Mouse (Mus musculus): ENCODE data around the gene Fmnl3.

The Fmnl3 gene

DNA sequence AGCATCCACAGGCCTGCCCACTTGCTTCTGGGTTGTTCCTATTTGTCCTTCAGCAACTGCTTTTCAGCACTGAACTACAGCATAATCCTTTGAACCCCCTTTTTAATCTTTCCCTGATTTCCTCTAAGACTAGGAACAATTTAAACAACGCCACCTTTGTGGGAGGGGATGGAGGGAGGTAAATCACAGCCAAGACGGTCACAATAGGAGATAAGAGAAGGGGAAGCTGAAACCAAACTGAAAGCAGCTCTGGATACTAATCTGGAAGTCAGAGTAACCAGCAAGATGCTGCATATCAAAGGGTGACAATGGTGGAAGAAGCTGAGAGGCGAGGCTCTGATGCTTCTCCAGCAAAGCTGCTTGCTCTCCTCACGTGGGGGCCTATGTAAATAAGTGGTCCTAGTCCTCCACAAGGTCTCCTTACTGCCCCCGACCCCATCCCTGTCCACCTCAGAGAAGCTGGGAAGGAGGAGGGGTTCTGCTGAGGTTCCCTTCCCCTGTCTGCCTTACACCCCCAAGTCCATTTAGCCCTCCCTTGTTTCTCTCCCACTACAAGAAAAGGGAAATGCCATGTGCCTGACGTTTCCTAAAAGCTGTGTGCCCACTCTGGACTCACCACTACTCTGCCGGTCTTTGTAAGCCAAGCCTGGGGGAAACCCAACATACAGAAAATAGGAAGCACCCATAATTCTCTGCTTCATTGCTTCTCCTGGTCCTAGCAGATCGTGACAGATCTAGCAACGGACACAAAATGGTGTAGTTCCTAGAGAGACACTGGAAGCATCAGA lies 27.9 kb downstream of the Fmnl3 start:
- peak in 1 of 2 experiments; percentile 18 for DNase-seq

DNA sequence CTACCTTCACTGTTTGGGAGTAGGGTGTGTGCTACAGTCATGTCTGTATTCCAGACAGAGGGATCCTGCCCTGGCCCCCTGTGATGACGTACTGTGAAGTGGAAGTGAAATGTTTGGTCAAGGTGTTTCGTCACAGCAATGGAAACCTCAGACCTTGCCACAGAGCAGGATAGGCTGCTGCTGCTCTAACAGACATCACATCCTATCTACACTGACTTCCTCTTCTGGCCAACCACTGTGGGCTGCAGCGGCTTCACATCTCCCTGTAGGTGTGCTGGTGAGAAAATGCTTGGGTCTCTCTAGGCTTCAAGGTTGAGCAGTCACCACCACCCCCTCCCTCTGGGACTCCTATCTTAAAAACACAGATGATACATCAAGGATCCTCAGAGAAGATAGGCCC lies 29.2 kb downstream of the Fmnl3 start:
- peak; percentile 45 to 55 for DNase-seq

DNA sequence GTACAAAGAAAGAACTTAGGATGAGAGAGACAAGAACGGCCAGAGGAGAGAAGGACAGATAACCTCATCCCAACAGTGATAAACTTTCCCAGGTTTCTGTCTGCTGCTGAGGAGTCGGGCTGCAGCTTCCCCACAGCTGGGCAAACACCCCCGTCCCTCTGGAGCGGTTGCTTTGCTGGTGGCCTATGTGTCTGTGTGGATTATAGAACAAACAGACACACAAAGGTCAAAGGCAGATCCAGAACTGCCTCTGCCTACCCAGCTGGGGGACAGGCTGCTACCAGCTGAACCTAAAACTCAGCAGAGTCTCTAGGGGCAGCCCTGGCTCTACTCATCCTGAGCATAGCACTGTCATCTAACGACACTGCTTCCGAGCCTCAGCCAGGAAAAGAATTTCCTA lies 30.6 kb downstream of the Fmnl3 start:
- no peak for DNase-seq

DNA sequence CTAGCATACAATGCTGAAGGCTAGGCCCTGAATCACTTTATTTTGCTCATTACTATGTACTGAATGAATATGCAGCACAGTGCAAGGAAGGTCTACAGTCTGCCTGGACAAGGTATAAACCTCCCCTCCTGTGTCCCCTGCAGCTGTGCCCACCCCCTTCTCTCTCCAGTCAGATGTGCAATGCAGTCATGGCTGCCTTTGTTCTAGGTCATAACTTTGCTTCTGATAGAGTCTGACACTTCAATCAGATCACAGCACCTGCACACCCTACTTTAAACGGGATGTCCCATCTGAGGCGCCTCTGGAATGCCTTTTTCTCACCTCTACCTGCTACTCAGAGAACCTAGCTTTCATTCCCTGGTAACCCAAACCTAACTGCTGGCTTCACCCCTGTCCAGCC lies 31.4 kb downstream of the Fmnl3 start:
- DNase-seq: no peak

DNA sequence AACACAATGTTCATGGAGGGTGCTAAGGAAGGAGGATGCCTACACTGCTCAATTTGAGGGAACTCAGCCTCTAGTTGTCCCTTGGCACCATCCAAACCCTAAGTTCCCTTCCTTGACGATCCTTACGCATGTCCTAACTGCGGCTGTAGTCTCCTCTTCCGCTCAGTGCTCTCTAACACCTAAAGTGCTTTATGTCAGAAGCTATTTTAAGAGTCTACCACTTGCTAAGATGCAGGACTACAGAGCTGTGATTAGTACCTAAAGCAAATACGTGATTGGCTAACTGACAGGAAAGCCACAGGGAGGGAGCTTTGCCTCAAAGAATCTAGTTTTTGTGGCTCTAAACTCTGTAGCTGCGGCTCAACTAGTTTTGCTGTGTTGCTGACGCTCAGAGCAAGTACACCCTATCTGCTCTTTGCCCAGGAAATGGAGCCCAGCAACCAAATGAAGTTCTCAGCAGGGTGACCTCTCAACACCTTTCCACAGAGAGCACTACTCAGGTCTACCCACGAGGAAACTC lies 34.4 kb downstream of the Fmnl3 start:
- no peak for DNase-seq

DNA sequence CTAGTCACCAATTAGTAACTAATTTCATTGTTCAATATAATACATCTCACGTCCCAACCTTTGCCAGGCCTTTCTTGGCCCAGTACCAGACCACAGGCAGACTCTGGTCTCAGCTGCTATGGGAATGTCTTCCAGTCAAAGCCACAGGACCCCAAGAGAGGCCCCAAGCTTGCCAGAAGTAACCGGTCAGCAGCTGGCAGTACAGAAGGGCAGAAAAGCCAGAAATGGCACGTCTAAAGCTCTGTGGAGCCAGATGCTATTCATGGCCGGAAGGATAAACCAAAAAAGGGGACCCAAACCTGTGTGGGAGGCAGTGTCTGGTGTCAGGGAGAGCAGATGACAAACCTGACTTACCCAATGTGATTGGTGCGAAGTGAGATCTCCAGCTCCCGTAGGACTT lies 35.8 kb downstream of the Fmnl3 start:
- peak in 1 of 2 experiments; percentile 61 for DNase-seq

DNA sequence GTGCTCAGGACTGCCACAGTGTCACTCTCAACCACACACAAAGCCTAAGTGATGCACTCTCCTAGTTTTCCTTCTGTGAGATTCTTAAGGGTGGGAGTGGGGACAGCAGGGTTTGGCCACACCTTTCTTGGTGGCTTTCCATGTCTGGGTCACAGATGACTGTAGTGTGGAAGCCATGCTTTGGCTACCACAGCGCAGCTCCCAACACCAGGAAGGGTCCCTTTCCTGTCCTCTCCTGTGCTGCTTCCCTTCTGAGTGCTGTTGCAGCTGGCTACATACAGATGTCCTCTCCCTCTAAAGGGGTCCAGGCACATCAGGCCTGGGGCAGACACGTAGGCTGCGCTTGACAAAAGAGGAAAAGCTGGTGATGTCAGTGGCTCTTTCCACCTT lies 36.6 kb downstream of the Fmnl3 start:
- peak; percentile 56 to 72 for DNase-seq

DNA sequence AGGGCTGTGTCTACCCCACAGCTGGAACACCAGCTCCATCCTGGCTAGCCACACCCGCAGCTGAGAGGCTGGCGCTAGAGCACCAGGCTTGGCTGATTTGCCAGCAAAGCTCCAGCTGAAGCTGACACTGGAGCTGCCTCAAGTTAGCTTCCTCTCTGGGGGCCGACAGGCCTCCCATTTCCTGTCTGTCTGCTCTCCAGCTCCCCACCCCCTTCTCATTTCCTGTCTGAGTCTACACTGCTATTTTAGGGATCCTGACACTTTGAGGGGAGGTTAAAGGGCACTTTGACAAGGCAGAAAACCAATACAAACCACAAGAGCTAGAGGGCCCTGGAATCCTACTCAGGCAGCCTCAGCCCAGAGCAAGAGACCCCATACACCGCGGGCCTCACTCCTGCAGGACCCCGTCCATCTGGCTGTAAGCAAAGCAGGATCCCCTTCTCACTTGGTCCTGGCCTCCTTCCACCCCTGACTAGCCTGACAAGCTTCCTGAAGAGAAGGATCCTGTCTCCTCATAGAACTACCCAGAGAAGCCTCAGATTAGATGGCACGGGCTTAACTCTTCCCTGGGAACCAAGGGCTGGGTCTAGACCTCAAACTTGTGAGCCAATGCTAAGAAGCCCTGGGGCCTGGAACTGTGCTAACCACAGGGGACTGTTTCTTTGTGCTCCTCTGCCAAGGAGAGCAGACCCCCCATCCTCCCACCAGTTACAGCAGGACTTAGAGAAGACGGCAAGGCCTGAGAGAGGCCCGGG lies 37.2 kb downstream of the Fmnl3 start:
- DNase-seq: peak; percentile 88 to 94

DNA sequence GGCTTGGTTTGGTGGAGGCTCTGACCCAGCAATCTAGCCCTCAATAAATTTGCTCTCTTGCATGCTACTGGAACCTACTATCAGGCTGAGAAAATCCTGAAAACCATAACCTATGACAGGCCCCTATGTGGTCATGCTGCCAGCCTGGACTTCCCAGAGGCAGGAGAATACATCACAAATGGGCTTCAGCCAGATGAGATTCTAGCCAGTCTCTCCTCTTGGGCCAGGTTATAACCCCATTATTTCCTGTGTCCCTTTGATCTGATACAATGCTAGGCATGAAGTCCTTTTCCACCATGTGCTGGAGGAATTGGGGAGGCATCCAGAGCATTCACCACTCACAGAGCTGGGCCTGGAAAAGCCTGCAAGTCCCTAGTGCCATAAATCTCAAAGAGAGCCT lies 38.2 kb downstream of the Fmnl3 start:
- DNase-seq: no peak

DNA sequence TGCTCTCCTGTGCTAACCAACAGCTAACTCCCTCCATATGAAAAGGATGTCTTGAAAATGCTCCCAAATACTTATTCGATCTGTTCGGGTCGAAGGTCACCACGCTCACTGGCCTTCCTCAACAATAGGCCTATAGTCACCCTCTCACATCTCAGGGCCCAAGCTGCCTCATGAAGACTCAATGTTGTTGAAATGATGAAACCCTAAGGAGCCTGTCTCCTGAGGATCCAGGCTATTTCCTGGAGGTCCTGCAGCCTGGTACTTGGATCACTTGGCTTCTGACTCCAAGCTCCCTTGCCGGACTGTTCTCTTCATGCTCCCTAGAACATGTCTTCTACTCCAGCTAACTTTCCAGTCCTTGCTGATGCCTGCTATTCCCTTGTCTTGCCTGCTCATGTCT lies 38.9 kb downstream of the Fmnl3 start:
- no peak for DNase-seq

DNA sequence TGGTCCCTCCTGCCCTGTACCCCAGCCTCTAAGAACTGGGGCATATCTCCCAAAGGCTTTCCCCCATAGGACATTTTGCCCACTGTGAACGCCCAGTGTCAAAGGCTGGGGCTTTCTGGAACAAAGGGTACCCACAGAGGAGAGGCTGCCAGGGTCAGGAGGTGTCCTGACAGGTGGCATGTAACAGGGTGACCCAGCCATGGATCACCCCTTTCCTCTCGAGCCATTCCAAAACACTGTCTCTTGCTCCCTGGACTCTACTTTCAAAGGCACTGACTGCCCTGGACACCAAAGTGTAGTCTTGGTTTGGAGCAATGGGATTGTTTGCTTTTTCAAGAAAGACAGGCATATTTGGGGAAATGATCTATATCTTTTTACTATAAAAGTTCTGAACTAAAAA lies 40.0 kb downstream of the Fmnl3 start:
- DNase-seq: no peak

DNA sequence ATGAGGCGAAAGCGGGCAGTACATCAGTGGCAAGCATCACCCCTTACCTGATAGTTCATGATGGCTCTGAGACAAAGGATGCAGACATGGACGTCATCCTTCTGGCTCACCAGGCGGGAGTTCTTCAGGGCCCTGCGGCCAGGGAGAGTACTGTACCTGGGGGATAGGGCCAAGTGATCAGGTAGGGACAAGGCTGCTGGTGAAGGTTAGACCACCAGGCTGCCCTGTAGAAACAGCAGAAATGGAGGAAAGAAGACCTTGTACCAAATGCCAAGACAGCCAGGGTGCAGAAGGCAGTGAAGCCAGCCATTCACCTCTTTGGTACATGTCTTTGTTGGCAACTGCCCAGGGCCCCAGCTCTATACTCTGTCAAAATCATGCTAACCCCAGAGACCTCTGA lies 42.3 kb downstream of the Fmnl3 start:
- DNase-seq: no peak

DNA sequence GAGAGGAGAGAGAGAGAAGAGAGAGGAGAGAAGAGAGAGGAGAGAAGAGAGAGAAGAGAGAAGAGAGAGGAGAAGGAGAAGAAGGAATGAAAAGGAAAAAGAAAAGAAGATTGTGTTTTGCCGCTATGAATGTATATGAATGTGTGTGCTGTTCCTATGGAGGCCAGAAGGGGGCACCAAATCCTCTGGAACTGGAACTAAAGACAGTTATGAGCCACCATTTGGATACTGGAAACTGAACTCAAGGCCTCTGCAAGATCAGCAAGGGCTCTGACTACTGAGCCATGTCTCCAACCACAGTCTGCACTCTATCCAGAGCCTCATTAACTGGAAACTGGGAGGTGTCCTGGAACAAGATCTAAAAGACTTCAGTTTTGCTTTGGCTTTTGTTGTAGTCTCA lies 43.3 kb downstream of the Fmnl3 start:
- peak in 1 of 2 experiments; percentile 64 for DNase-seq

DNA sequence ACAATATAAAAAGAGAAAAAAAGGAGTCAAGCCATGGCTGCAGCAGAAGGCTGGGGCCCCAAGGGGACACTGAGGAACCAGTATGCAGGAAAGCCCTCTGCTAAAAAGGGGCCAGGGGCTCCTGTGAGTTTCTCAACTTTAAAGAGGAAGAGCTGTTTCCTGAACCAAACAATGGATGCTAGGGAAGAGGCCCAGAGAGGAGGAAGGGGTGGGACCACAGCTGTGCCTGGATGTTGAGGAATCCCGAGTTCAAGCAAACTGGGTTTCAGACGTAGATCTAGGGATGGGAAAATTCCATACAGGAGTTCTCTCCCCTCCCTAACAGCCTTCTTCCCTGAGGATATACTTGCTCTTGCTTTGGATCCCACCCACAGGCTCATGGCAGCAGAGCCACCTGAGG lies 43.9 kb downstream of the Fmnl3 start:
- DNase-seq: peak; percentile 38 to 59

DNA sequence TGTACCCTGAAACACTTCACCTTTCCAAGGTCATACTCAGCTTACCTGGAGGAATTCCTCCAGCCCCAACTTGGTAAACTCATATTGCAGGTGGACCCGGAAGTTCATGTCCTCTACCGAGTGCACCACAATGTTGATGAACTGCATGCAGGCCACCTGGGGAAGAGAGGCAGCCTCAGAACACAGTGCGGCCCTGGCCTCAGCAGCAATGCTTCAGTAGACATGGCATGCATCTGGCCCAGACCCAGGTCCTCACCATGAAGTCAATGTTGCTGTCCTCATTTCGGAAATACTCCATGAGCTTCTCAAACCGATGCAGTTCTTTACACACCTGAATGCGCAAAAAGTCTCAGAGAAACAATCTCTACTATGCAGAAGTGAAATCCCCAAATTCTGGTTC lies 44.7 kb downstream of the Fmnl3 start:
- no peak for DNase-seq

DNA sequence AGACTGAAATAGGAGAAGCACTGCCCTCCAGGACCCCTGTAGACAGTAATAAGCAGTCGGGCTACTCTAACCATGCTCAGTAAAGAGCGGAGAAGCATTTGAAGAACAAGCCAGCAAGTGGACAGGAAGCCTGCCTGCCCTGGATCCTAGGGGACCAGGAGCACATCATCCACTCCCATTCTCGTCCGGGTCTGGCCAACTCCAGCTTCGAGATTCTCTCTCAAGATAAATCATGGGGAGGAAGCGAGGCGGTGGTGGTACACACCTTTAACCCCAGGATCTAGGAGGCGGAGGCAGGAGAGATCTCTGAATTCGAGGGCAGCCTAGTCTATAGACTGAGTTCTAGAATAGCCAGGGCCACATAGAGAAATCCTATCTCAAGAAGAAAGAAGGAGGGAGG lies 46.1 kb downstream of the Fmnl3 start:
- DNase-seq: no peak

DNA sequence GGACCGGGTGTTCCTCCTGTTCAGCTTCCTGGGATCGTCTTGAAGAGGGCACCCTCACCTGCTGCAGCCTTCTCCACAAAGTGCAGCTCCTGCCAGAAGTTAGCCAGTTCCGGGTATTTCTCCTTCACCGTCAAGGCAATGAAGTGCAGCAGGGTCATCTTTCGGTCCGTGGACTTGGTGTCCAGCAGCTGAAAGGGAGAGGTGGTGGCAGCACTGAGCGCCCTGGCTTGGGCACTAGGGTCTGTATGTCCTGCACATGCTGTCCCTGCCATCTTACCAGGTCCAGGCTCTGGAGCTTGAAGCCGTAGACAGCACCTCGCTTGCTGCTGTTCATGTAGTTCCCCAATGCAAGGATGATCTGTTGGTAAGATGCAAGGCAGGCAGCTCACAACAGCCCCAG lies 49.3 kb downstream of the Fmnl3 start:
- no peak for DNase-seq

DNA sequence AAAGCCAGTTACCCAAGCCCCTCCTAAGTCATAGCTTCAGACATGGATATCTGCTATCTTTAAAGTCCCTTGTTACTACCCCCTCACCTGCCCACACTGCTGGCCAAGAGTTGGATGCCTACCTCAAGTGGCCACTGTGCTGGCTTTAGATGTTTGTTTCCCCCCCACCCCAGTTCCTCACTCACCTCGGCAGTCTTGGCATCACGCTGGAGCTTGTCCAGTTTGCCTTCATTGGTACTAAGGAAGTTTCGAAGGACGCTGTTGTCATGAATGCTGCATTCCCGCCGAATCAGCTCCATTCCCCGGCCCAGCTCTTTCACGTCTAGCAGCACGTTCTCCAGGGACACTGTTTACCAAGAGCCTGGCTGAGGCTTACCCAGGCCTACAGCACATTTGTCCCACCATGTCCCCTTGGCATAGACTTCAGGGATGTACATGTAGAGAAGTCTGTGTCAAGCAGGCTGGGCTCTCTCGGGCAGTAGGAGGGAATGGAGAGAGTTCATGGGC lies 50.1 kb downstream of the Fmnl3 start:
- DNase-seq: peak; percentile 43 to 74

DNA sequence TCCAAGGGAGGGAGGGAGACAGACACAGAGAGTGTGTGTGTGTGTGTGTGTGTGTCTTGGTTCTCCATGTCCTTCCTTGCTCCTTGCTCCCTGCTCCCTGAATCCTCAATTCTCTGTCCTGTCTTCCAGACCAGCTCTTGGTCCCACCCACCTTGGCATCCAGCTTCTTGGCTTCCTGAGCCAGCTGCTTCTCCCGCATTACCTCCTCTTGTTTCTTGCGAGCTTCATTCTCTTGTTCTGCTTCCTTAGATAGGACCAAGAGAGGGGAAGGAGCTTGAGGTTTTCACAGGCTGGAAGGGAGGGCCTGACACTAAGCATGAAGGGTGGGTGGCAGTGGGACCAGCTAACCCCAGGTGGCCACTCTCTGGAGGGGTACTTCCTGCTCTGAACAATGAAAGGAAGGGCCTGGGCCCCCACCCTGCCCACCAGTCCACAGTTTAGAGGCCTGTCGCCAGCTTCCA lies 50.8 kb downstream of the Fmnl3 start:
- DNase-seq: peak; percentile 62 to 81

DNA sequence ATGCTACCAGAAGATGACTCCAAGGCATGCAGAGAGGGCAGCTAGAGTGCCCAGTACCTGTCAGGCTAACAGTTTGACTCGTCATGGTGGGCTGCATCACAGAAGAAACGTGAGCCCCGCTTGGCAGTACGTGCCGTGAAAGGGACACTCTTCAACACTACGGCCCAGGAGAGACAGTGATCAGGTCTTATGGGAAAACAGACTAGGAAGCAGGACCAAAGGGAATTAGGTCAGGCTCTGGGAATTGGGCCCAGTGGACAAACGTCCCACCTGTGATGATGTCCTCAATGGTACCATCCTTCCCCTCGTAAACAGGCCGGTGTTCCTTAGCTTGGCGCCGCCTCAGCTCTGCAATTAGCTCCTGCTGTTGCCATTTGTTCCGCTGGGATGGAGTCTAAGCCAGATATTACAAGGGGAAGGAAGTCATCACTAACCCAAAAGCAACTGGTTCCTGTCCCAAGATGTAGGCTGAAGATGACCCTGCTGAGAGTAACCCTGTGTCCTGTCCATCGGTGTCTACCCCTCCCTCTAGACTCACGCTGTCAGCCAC lies 51.3 kb downstream of the Fmnl3 start:
- DNase-seq: no peak

DNA sequence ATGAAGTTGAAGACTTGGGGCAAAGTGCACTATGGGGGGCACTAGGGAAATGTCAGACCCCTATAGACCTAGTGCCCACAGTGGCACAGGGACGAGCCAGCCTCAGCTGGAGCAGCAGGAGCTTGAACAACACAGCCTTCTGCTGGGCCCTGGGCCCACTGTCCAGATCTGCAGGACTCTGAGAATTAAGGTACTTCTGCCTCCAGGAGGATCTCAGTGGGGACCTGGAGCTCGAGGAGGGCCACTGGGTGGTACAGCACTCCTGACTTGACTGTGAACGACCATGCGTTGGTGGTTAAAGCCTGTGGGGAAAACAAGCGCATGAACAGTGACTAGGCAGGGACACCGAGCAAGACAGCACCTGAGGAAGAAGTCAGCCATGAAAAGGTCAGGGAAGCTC lies 52.2 kb downstream of the Fmnl3 start:
- DNase-seq: no peak

DNA sequence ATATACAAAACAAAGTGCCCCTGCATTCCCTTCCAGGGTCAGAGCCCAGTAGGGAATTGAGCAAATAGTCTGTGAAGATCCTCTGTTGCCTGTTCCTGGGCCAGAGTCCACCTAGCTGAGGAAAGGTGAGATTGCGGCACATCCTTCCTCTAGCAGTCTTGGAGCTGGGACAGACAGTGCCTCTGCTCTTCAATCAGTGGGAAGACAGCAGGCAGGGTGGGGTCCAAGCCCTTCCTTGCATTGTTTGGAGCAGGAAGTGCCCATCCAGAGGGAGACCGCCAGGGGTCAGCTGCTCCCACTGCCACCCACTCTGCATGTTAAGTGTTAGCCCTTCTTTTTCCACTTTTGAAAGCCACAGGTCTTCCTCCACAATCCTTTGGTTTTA lies 53.0 kb downstream of the Fmnl3 start:
- DNase-seq: peak; percentile 81 to 89

Measured in lung, postnatal 4 days (tissue).